Mouse (Mus musculus) intestine, embryonic 14.5 days (tissue): ENCODE results near the gene BC029722. TPM values are rescaled to one million over a fixed set of nuclear protein-coding genes. Genes with fewer than 3 reads are reported as not detected.

Experiments used
- ATAC-seq: fragments of 200-750 bp; cut with Nextera tagmentation; replicated peaks from 2 replicates; pipeline ENCODE4 v1.8.0; 2017; ENCODE audit warnings: low read depth, moderate number of reproducible peaks, moderate TSS enrichment, moderate library complexity; ENCODE audit not compliant: low FRiP score, low TSS enrichment
- DNase-seq: peaks from one replicate; pipeline ENCODE4 v3.0.0-alpha.2; 2018; ENCODE audit warnings: low spot score
- H3K27ac ChIP-seq: fragments of 300-500 bp; sonication (generic); 2 replicates; pipeline ENCODE4 v1.5.1; 2014; ENCODE audit warnings: low read depth, mild to moderate bottlenecking, control low read depth
- H3K27me3 ChIP-seq: fragments of 300-500 bp; sonication (generic); replicated peaks from 2 replicates; pipeline ENCODE4 v1.6.1; 2014; ENCODE audit warnings: low read length, control low read depth; ENCODE audit not compliant: control insufficient read depth, insufficient read depth
- H3K36me3 ChIP-seq: fragments of 300-500 bp; sonication (generic); 2 replicates; pipeline ENCODE4 v1.6.1; 2014; ENCODE audit warnings: low read length, control low read depth; ENCODE audit not compliant: control insufficient read depth, insufficient read depth
- H3K4me1 ChIP-seq: fragments of 300-500 bp; sonication (generic); replicated peaks from 2 replicates; pipeline ENCODE4 v1.6.1; 2014; ENCODE audit warnings: low read length, control low read depth, mixed read lengths; ENCODE audit not compliant: control insufficient read depth, insufficient read depth
- H3K4me2 ChIP-seq: fragments of 300-500 bp; sonication (generic); 2 replicates; pipeline ENCODE4 v1.6.1; 2014; ENCODE audit warnings: low read length
- H3K4me3 ChIP-seq: fragments of 300-500 bp; sonication (generic); 2 replicates; pipeline ENCODE4 v1.5.1; 2014; ENCODE audit warnings: low read depth, low read length, control low read depth, mixed read lengths
- H3K9ac ChIP-seq: fragments of 300-500 bp; sonication (generic); 2 replicates; pipeline ENCODE4 v1.6.1; 2014; ENCODE audit warnings: mild to moderate bottlenecking, low read length
- H3K9me3 ChIP-seq: fragments of 300-500 bp; sonication (generic); 2 replicates; pipeline ENCODE4 v1.6.1; 2016; ENCODE audit warnings: low read length, control low read depth; ENCODE audit not compliant: control insufficient read depth
- whole genome bisulfite sequencing: fragments of 180-500 bp; shearing (Covaris S2); extraction: QIAGEN DNeasy Blood & Tissue Kit; methylation state at CpG from one replicate; pipeline ENCODE4 v1.1.7; 2014; 5-methylcytosine and 5-hydroxymethylcytosine counted together
- polyA plus RNA-seq: library from polyadenylated mRNA; unstranded; fragments of >200 nt; fragmentation: Nextera tagmentation; extraction: Ambion mirVana; gene quantifications from 2 replicates; pipeline ENCODE4 v1.2.1, GENCODE M21; 2014

The BC029722 gene
- polyA plus RNA-seq, 1 experiment from 2014 or later = 13.2 TPM

GRCm38 (mm10) chr2:155779066-155779465, 40.2 kb downstream of the BC029722 start:
- peaks cover 35% of the 10 kb centered on the region for H3K27me3 ChIP-seq
- DNase-seq (no peak), ATAC-seq (no peak)
- no peak overlapping the region for H3K4me2 ChIP-seq
- H3K4me1 ChIP-seq = peaks cover 8% of the 10 kb centered on the region; the same call in 1 of the 2 replicates
- H3K27ac ChIP-seq = no peak overlapping the region
- WGBS = 43% methylated on average over 7 of the region's 7 CpGs
- H3K9me3 ChIP-seq = no peaks in the 10 kb centered on the region
- H3K36me3 ChIP-seq = no peaks in the 10 kb centered on the region
- H3K4me3 ChIP-seq = no peak overlapping the region
- H3K9ac ChIP-seq = no peak overlapping the region

GRCm38 (mm10) chr2:155778004-155778403, 41.2 kb downstream of the BC029722 start:
- Histone ChIP-seq H3K27ac (no peak overlapping the region), H3K36me3 (no peaks in the 10 kb centered on the region), H3K4me1 (peaks cover 8% of the 10 kb centered on the region; the same call in 1 of the 2 replicates), H3K27me3 (peaks cover 44% of the 10 kb centered on the region), H3K9ac (no peak overlapping the region), H3K9me3 (no peaks in the 10 kb centered on the region), H3K4me3 (no peak overlapping the region), H3K4me2 (no peak overlapping the region)
- no peak for ATAC-seq
- 68% methylated on average over 6 of the region's 6 CpGs for WGBS
- DNase-seq = no peak

GRCm38 (mm10) chr2:155777688-155777985, 41.6 kb downstream of the BC029722 start:
- Histone ChIP-seq H3K4me1 (peaks cover 8% of the 10 kb centered on the region; the same call in 1 of the 2 replicates), H3K9ac (no peak overlapping the region), H3K27me3 (peaks cover 48% of the 10 kb centered on the region), H3K27ac (no peak overlapping the region), H3K4me3 (no peak overlapping the region), H3K36me3 (no peaks in the 10 kb centered on the region), H3K4me2 (no peak overlapping the region), H3K9me3 (no peaks in the 10 kb centered on the region)
- no peak for DNase-seq
- ATAC-seq = no peak
- 82% methylated on average over 4 of the region's 4 CpGs for WGBS

- no peaks in the 10 kb centered on the region for H3K9me3 ChIP-seq
- H3K36me3 ChIP-seq = no peaks in the 10 kb centered on the region
- H3K27ac ChIP-seq = no peak overlapping the region
- H3K4me3 ChIP-seq = no peak overlapping the region
- no peak overlapping the region for H3K4me2 ChIP-seq
- DNase-seq (no peak), ATAC-seq (no peak)
- no peak overlapping the region for H3K9ac ChIP-seq
- 61% methylated on average over 10 of the region's 10 CpGs for WGBS
- H3K4me1 ChIP-seq = peaks cover 8% of the 10 kb centered on the region; the same call in 1 of the 2 replicates
- H3K27me3 ChIP-seq = peaks cover 53% of the 10 kb centered on the region
Measured at GRCm38 (mm10) chr2:155776824-155777687, 42.2 kb downstream of the BC029722 start.

- peak; percentile 89 for DNase-seq
- no peak overlapping the region for H3K27ac ChIP-seq
- ATAC-seq = peak; percentile 80
- peak overlapping the region; percentile 80 for H3K4me2 ChIP-seq
- H3K9ac ChIP-seq = no peak overlapping the region
- no peaks in the 10 kb centered on the region for H3K9me3 ChIP-seq
- peaks cover 60% of the 10 kb centered on the region for H3K27me3 ChIP-seq
- 2% methylated on average over 40 of the region's 44 CpGs for WGBS
- no peaks in the 10 kb centered on the region for H3K36me3 ChIP-seq
- peaks cover 8% of the 10 kb centered on the region; the same call in 1 of the 2 replicates for H3K4me1 ChIP-seq
- peak overlapping the region; percentile 50 for H3K4me3 ChIP-seq
Measured at GRCm38 (mm10) chr2:155775685-155776263, 43.5 kb downstream of the BC029722 start.

GRCm38 (mm10) chr2:155774927-155775684, 44.1 kb downstream of the BC029722 start, which contains the start of gene Mmp24:
Mmp24 (plus strand) TSS chr2:155775342.
- Histone ChIP-seq H3K27ac (no peak within 1 kb of the TSS), H3K4me1 (peaks cover 8% of the 10 kb centered on the region; the same call in 1 of the 2 replicates), H3K27me3 (peaks cover 60% of the 10 kb centered on the region), H3K9me3 (no peaks in the 10 kb centered on the region), H3K4me3 (peak within 1 kb of the TSS; percentile 50), H3K9ac (no peak within 1 kb of the TSS), H3K36me3 (no peaks in the 10 kb centered on the region), H3K4me2 (peak within 1 kb of the TSS; percentile 80)
- 3% methylated on average over 68 of the region's 100 CpGs for whole genome bisulfite sequencing
- ATAC-seq (peak; percentile 70; the same call in 1 of the 2 replicates), DNase-seq (no peak)

GRCm38 (mm10) chr2:155774261-155774926, 44.8 kb downstream of the BC029722 start:
- Histone ChIP-seq H3K4me3 (no peak overlapping the region), H3K4me2 (peak overlapping the region; percentile 80), H3K27ac (no peak overlapping the region), H3K27me3 (peaks cover 57% of the 10 kb centered on the region), H3K9ac (no peak overlapping the region), H3K4me1 (peaks cover 8% of the 10 kb centered on the region; the same call in 1 of the 2 replicates), H3K36me3 (no peaks in the 10 kb centered on the region), H3K9me3 (no peaks in the 10 kb centered on the region)
- 50% methylated on average over 11 of the region's 11 CpGs for WGBS
- DNase-seq (no peak), ATAC-seq (no peak)

- no peak overlapping the region for H3K4me3 ChIP-seq
- no peak overlapping the region for H3K9ac ChIP-seq
- H3K4me2 ChIP-seq = no peak overlapping the region
- H3K9me3 ChIP-seq = no peaks in the 10 kb centered on the region
- ATAC-seq (no peak), DNase-seq (no peak)
- peaks cover 56% of the 10 kb centered on the region for H3K27me3 ChIP-seq
- WGBS = 69% methylated on average over 4 of the region's 4 CpGs
- no peaks in the 10 kb centered on the region for H3K36me3 ChIP-seq
- peaks cover 8% of the 10 kb centered on the region; the same call in 1 of the 2 replicates for H3K4me1 ChIP-seq
- no peak overlapping the region for H3K27ac ChIP-seq
Measured at GRCm38 (mm10) chr2:155773664-155774063, 45.6 kb downstream of the BC029722 start.
